Mouse (Mus musculus) cerebellum, postnatal 10 days (tissue): Measurements from ENCODE around the gene Csf2rb.
"Not testable (repeated sequence)": the region's sequence is repeated elsewhere in the genome, so short reads cannot be mapped to it uniquely, and the experiment has no call there.

ENCODE experiments used
- DNase-seq, 2 experiments: peaks; one replicate each; pipeline ENCODE4 v3.0.0; 2021; ENCODE audit warnings: mixed read lengths in 2 of 2

Csf2rb gene

GRCm38 (mm10) chr15:78325671-78326339 lies at the start of gene Csf2rb:
Gene Csf2rb (plus strand): TSS chr15:78325752.
- DNase-seq, result no peak

DNA sequence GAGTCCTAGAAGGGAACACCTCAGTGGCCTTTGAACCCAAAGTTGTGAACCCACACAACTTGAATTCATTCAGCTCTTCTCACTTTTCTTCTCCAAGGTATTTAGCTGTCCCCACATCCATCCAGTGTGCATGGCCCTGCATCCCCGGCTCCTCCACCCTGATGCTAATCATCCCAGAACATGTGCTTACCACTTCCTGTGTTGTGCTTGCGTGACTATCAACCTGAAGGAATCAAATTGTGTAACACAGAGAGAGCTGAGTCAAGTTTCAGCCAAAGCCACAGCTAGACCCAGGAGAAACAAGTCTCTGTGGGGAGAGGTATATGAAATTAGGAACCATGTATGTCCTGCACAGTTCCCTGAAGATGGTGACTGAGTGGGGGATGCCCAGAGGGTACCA lies 47.2 kb upstream of the Csf2rb start:
- DNase-seq, result no peak

DNA sequence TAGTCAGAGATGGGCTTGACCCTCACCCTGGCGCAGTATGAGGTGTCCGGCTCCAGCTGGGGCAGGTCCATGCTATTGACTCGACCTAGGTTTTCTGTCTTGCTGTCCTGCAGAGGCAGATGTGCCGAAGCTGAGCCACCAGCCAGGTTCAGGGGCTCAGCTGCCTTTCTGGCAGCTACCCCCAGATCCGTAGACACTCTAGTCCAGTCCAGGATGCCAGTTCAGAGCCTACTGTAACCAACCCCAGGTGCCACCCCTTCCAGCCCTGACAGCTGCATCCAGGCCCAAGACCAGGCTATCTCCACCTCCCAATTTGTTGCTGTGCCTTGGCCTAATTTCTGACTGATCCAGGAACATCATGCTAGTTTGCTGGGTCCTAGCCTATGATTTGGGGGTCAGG lies 37.6 kb upstream of the Csf2rb start:
- DNase-seq, result no peak

GRCm38 (mm10) chr15:78289775-78290174 lies 35.8 kb upstream of the Csf2rb start:
- not testable (repeated sequence) for DNase-seq

DNA sequence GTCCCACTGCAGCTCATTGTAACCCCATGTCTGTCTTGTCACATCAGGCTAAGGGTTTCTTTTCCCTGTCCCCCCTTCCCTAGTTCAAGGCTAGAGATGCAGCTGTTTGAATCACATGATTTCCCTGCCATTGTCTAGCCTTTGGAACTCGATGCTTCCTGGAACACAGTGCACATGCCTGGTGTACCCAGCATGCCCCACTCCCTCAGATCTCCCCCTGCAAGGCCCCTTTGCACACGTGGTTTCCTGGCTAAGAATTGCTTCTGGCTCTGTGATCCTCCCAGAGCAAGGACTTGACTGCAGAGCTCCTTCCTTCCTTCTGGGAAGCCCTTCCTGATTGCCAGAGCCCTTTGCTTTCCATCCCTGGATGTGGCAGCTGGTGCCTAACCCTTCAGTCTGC lies 32.3 kb upstream of the Csf2rb start:
- not testable (repeated sequence) for DNase-seq

GRCm38 (mm10) chr15:78293716-78294115 lies 31.8 kb upstream of the Csf2rb start:
- no peak for DNase-seq

GRCm38 (mm10) chr15:78298558-78298957 lies 27.0 kb upstream of the Csf2rb start:
- DNase-seq, result no peak

GRCm38 (mm10) chr15:78299641-78300040 lies 25.9 kb upstream of the Csf2rb start:
- DNase-seq, result no peak

- no peak for DNase-seq
Measured at GRCm38 (mm10) chr15:78300773-78301172, 24.8 kb upstream of the Csf2rb start.

- DNase-seq, result no peak
Measured at GRCm38 (mm10) chr15:78302718-78303117, 22.8 kb upstream of the Csf2rb start.

DNA sequence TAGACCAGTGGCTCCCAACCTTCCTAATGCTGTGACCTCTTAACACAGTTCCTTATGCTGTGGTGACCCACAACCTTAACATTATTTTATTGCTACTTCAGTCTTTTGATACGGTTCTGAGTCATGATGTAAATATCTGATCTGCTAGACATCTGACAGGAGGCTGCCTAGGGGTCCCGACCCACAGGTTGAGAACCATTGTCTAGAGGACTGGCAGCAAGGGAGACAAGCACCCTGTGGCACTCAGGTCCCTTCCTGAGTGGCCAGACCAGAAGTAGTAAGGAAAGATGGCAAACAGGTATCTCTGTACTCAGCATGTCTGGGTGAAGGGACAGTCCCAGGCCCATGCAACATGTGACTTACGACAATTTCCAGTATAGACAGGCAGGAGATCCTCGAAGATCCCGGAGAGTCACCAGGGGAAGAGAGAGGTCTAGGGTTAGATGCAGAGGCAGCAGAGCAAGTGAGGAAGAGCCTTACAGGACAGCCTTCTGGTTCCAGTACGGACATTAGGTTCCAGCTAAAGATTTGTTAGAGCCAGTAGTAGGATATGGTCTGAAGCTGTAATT lies 21.8 kb upstream of the Csf2rb start:
- no peak for DNase-seq

DNA sequence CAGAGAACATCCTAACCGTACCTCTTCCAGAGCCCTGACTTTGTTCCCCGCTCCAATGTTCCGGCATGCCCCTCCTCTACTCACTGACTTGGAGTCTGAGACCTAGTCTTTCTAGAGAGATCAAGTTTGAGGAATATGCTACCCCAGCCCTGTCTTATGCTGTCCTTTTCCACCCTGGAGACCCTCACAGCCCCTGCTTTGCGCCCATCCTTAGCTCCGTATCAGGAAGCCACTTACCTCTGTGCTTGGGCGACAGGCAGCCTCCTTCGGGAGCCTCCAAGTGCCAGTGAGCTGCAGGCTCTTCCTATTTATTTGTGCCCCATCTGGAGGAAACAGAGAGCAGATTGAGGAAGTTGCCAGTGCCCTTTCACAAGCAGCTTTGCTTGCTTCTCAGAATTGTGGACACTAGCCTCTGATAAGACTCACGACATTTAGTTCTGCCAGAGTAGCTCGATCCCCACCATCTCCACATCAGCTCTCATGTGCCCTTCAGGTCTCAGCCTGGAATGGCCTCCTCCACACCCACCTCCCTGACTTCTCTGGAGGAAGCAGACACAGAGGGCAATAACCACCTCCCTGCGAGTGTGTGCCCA lies 20.1 kb upstream of the Csf2rb start, which contains the start of gene Csf2rb2:
Csf2rb2 (minus strand) TSS at position 381 of the 593 bp plus-strand sequence.
- no peak for DNase-seq

GRCm38 (mm10) chr15:78309865-78310264 lies 15.7 kb upstream of the Csf2rb start:
- no peak for DNase-seq

DNA sequence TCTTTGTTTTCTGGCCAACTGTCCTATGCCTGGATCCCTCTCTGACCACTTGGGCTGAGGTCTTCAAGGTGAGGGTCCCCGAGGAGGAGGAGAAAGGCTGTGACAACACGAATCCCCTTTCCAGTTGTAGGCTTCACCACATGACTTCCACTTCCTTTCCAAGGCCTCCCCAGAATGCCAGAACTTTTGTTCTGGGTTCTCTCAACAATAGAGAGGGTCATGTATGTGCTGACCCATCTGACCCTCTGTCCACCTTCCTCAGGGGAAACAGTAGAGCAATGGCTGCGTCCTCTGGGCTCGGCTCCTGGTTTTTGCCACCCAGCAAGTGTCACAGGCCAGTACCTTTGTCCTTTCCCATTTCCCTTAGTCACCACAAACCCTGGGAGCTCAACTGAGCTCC lies 14.6 kb upstream of the Csf2rb start:
- DNase-seq, result no peak

GRCm38 (mm10) chr15:78312421-78313233 lies 12.9 kb upstream of the Csf2rb start:
- peak; percentile 65 to 67 for DNase-seq

DNA sequence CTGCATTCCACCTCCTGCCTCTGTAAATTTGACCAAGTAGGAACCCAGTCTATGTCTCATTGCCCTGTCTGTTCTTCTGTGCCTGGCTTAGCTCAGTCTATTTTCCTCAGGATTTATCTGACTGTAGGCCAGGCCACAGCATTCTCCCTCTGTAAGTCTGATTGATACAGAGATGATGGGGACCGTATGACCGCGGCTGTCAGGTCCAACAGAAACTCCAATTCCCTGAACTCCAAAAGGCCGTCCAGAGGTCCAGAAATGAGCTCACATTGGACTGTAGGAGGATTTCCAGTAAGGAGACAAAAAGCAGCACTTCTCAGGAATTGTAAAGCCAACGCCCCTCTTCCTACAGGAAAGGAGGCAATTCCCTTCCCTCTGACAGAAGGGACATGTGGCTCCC lies 11.9 kb upstream of the Csf2rb start:
- DNase-seq, result not testable (repeated sequence)

GRCm38 (mm10) chr15:78318338-78319171 lies 7.0 kb upstream of the Csf2rb start:
- DNase-seq, result peak; percentile 69 to 74

DNA sequence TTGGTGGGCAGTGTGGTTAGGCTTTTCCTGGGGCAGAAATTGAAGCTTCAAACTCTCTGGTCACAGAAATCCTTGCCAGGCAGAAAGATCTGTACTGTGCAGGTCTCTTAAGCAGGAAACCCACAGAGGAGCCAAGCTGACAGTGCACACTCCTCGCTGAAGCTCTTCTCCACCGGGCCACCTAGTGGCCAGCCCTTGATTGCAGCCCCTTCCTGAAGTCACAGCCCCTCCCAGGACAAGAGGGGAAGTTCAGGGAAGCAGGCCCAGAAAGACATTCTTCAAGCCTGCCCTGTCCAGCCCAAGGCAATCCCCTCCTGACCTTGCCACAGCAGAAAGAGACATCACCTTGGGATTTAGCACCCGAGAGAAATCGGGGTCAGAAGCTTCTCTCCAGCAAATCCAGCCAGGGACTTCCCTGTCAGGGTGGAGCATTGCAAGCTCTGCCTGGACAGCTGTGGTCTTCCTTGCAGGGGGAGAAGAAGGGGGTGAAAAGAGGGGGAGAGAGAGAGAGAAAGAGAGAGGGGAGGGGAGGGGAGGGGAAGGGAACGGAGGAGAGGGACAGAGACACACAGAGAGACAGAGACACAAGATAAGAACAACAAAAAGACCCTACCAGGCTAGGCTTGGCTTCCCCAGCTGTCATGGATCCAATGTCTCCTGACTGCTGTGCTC lies 4.6 kb upstream of the Csf2rb start:
- peak; percentile 87 to 88 for DNase-seq

DNA sequence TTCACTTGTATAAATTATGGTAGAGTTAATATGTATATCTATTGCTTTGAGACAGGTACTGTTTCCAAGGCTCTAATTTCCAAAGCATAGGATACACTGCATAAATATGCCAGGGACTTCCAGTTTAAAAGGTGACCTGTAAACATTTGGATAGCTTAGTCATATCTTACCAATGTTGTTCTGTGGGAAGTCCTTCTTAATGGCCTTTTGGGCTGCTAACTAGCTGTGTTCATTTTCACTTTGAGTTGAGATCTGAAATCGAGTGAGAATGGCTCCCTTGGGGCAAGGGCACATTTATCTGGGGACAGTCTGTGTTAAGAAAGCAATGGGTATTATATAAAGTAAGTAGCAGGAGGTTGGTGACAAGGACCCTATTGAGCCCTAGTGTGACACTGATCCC lies 2.2 kb upstream of the Csf2rb start:
- no peak for DNase-seq

- DNase-seq, result no peak
Measured at GRCm38 (mm10) chr15:78324294-78324693, 1.3 kb upstream of the Csf2rb start.

DNA sequence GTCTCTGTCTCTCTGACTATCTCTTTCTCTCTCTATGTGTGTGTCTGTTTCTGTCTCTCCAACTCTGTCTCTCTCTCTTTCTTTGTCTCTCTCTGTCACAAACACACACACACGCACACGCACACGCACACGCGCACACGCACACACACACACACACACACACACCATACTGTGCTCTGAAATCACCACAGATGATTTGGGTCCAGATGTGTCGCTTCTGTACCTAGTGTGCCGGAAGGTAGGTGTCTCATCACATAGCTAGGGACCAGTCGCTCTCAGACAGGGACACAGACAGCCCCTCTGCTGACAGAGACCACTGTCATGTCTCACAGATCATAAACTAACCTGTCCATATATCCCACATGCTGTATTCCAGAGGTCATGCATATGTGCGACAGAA lies 1.2 kb downstream of the Csf2rb start:
- DNase-seq, result no peak
